Mouse (Mus musculus): Measurements from ENCODE around the gene Ube2d2b. TPM values are rescaled to one million over a fixed set of nuclear protein-coding genes. Genes with fewer than 3 reads are reported as not detected.

Gene Ube2d2b
- polyA plus RNA-seq, 1 experiment from 2014 or later: not detected

DNA sequence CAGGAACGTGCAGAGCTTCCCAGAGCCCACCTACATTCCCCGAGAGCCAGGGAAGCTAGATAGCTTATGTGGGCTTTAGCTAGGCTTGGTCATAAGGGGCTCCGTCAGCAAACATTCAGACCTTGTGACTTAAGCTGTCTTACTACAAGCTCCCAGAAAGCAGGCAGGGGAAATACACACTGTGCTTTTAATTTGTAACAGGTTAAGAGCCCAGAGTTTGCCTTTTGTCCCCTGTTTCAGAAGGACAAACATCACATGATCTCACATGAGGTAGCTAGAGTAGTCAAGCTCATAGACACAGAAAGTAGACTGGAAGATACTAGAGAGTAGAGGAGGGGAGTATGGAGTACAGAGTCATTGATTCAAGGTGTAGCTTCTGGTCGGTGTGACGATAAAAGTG lies 50.8 kb downstream of the Ube2d2b start:
- DNase-seq (ENCODE audit: low spot score) (no peak), ATAC-seq (ENCODE audit: low FRiP score, low TSS enrichment) (peak; percentile 21; the same call in 1 of the 2 replicates)
- no peaks in the 10 kb centered on the region for H3K27me3 ChIP-seq (ENCODE audit: control insufficient read depth, insufficient read depth, low read length)
- H3K9me3 ChIP-seq (ENCODE audit: control insufficient read depth, low read length): no peaks in the 10 kb centered on the region
- H3K4me1 ChIP-seq (replicated peaks; ENCODE audit: control insufficient read depth, insufficient read depth): no peaks in the 10 kb centered on the region
- 51% methylated on average over 5 of the region's 5 CpGs for WGBS
- H3K9ac ChIP-seq (ENCODE audit: low read length): no peak overlapping the region
- no peak overlapping the region for H3K27ac ChIP-seq (replicated peaks)
- TF ChIP-seq CTCF (IDR thresholded peaks at IDR 0.05; ENCODE audit: low read depth) (no peak), EP300 (optimal IDR thresholded peaks at IDR 0.05) (no peak)
- H3K4me3 ChIP-seq (ENCODE audit: low read depth, low read length): no peak overlapping the region
- H3K36me3 ChIP-seq (ENCODE audit: control insufficient read depth, insufficient read depth, low read length): no peaks in the 10 kb centered on the region
- H3K4me2 ChIP-seq (replicated peaks; ENCODE audit: low read depth): no peak overlapping the region

Other genes starting within 250 kb of the Ube2d2b start
- 10.2 and 10.4 TPM in 2 replicates for gene Rpap2, start 232.7 kb upstream of the Ube2d2b start, polyA plus RNA-seq (2015; fragmentation: Nextera tagmentation; extraction: Ambion mirVana)
- 15.9 and 16.3 TPM in 2 replicates for gene Glmn, start 232.2 kb upstream of the Ube2d2b start, polyA plus RNA-seq (2015; fragmentation: Nextera tagmentation; extraction: Ambion mirVana)
- 0.10 TPM in 1 of 2 replicates, not detected in the other for gene Gfi1, start 104.1 kb upstream of the Ube2d2b start, polyA plus RNA-seq (2015; fragmentation: Nextera tagmentation; extraction: Ambion mirVana)
- 39.5 and 39.7 TPM in 2 replicates for gene Evi5, start 45.0 kb downstream of the Ube2d2b start, polyA plus RNA-seq (2015; fragmentation: Nextera tagmentation; extraction: Ambion mirVana)
- 35.7 and 36.1 TPM in 2 replicates for gene Rpl5, start 70.4 kb downstream of the Ube2d2b start, polyA plus RNA-seq (2015; fragmentation: Nextera tagmentation; extraction: Ambion mirVana)
- gene Fam69a, start 157.0 kb downstream of the Ube2d2b start, polyA plus RNA-seq (2015; fragmentation: Nextera tagmentation; extraction: Ambion mirVana): 15.5 and 16.3 TPM in 2 replicates
- gene Mtf2, start 235.6 kb downstream of the Ube2d2b start, polyA plus RNA-seq (2015; fragmentation: Nextera tagmentation; extraction: Ambion mirVana): 27.8 and 30.7 TPM in 2 replicates

Measured in stomach, postnatal 0 days (tissue).